Comparison of ENCODE assay signal across 7 mouse cellular contexts in the genomic region with DNA sequence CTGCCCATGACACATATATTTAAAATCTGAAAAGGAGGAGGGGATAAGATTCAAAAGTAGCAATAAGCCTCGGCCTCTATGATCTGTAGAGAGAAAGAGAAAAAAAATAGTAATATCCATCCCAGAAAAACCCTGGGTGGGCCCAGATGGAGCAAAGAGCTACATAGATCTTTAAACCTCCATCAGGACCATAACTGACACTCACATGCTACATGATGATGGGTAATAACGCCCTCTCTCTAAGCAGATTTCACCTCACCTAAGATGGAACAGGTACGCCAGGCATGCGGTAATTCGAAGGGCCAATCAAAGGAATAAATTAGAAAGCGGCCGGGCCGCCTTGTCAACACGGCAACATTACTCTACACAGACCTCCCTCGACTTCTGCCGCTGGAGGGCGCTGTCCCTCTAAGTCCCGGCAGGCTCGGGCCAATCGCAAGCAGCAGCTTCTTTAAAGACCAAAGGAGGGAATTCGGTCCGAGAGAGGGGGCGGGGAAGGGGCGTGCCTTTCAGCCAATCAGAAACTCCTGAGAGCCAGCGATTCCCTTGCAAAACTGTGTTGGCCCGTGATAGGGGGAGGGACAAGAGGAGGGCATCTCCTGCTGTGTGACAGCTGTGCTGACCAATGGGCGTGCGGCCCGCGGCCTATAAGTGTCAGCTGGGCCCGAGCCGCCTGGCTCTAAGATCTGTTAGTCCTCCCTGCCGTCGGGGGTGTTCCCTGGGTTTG. TPM values are rescaled to one million over a fixed set of nuclear protein-coding genes. Genes with fewer than 3 reads are reported as not detected.
DNase-seq lines count a peak whose midpoint lies in the region; ATAC-seq and TF ChIP-seq lines count a peak whose summit lies in the region.

A gene (plus strand): TSS at position 675 of the 727 bp plus-strand sequence.

- H3K4me2 ChIP-seq in intestine, postnatal 0 days (replicated peaks; ENCODE audit: low read depth) = peak within 1 kb of the TSS; percentile 68
- H3K4me2 ChIP-seq in midbrain, embryonic 13.5 days (replicated peaks) = peak within 1 kb of the TSS; percentile 50

- 2% methylated on average over 29 of the region's 29 CpGs for WGBS in intestine, postnatal 0 days
- WGBS in midbrain, embryonic 13.5 days = 3% methylated on average over 29 of the region's 29 CpGs

- H3K4me1 ChIP-seq in intestine, postnatal 0 days (replicated peaks; ENCODE audit: control insufficient read depth, insufficient read depth, low read length) = no peaks in the 10 kb centered on the region
- peaks cover 14% of the 10 kb centered on the region for H3K4me1 ChIP-seq in midbrain, embryonic 13.5 days (replicated peaks)

- no peaks in the 10 kb centered on the region for H3K36me3 ChIP-seq in intestine, postnatal 0 days (ENCODE audit: control insufficient read depth, insufficient read depth)
- no peaks in the 10 kb centered on the region for H3K36me3 ChIP-seq in midbrain, embryonic 13.5 days

- ATAC-seq in intestine, postnatal 0 days = peak; percentile 98
- peak; percentile 98 for ATAC-seq in midbrain, embryonic 13.5 days

- intact Hi-C loops in left cerebral cortex, postnatal 4 days (cut with DNase I) = no loop called here

- H3K9ac ChIP-seq in intestine, postnatal 0 days (ENCODE audit: low read depth, low read length) = peak within 1 kb of the TSS; percentile 45; the same call in 1 of the 2 replicates
- H3K9ac ChIP-seq in midbrain, embryonic 13.5 days (replicated peaks) = peak within 1 kb of the TSS; percentile 60

- peak; percentile 97 for TF ChIP-seq CTCF in intestine, postnatal 0 days (IDR thresholded peaks at IDR 0.05; ENCODE audit: low read depth)

- peak; percentile 99 for DNase-seq in adrenal gland, adult 8-10 months
- DNase-seq in embryo, embryonic 9.5 days (ENCODE audit: extremely low spot score) = peak; percentile 99
- peak; percentile 96 to 99 for DNase-seq in gastrocnemius, postnatal 4 days (ENCODE audit: low spot score in 2 of 2)
- peak; percentile 99 for DNase-seq in left cerebral cortex, postnatal 4 days
- DNase-seq in spleen, adult 12 weeks (ENCODE audit: low spot score) = peak; percentile 79

- H3K9me3 ChIP-seq in intestine, postnatal 0 days (ENCODE audit: control insufficient read depth) = no peaks in the 10 kb centered on the region
- H3K9me3 ChIP-seq in midbrain, embryonic 13.5 days = no peaks in the 10 kb centered on the region

- H3K27me3 ChIP-seq in intestine, postnatal 0 days (replicated peaks; ENCODE audit: control insufficient read depth, insufficient read depth, low read length) = peaks cover 23% of the 10 kb centered on the region
- peaks cover 64% of the 10 kb centered on the region for H3K27me3 ChIP-seq in midbrain, embryonic 13.5 days

- no peak within 1 kb of the TSS for H3K27ac ChIP-seq in intestine, postnatal 0 days (ENCODE audit: low read depth, low read length)
- no peak within 1 kb of the TSS for H3K27ac ChIP-seq in midbrain, embryonic 13.5 days

- peak within 1 kb of the TSS; percentile 42 for H3K4me3 ChIP-seq in intestine, postnatal 0 days (ENCODE audit: low read depth, low read length)
- H3K4me3 ChIP-seq in midbrain, embryonic 13.5 days (replicated peaks) = peak within 1 kb of the TSS; percentile 43

RNA-seq across cellular contexts. Expression of the gene that starts here (rescaled TPM):
- total RNA-seq in adrenal gland, adult 8-10 months (2022) = 10 to 100 TPM in 2 of 4 experiments, 1 to 10 TPM in 2; 1.1 to 14.5 (median 6.0) TPM
- total RNA-seq in gastrocnemius, postnatal 4 days (2021) = under 1 TPM; 0.57 to 0.74 TPM
- 1.3 and 1.8 TPM in 2 replicates for polyA plus RNA-seq in intestine, postnatal 0 days (2015; fragmentation: Nextera tagmentation; extraction: Ambion mirVana)
- not detected for total RNA-seq in left cerebral cortex, postnatal 4 days (2021)
- 0.17 and 0.31 TPM in 2 replicates for polyA plus RNA-seq in midbrain, embryonic 13.5 days (2015; fragmentation: Nextera tagmentation; extraction: Ambion mirVana)

Comparison
In these comparisons a context has a peak if more than half of its experiments do, and no peak if none do; other contexts are left out.
1. Peak in DNase-seq in gastrocnemius, postnatal 4 days; RNA of the gene not detected or under 1 TPM.
2. Peak in DNase-seq in left cerebral cortex, postnatal 4 days; RNA of the gene not detected or under 1 TPM.
3. Peak in ATAC-seq, H3K4me3 ChIP-seq, H3K9ac ChIP-seq and H3K4me2 ChIP-seq in midbrain, embryonic 13.5 days; RNA of the gene not detected or under 1 TPM.